Mouse (Mus musculus) stomach, embryonic 14.5 days (tissue): ENCODE measurements at regions not wholly inside any gene's neighbourhood (a gene's known extent, or its start where the extent isn't known, plus 50 kb on each side); places are given as distances from the start of the nearest gene placed in this dataset.

Experiments used
- ATAC-seq: fragments of 200-750 bp; cut with Nextera tagmentation; 2 replicates; pipeline ENCODE4 v1.8.0; 2017; ENCODE audit warnings: low read depth, moderate TSS enrichment; ENCODE audit not compliant: insufficient number of reproducible peaks, insufficient read depth, low FRiP score
- H3K27ac ChIP-seq: fragments of 300-500 bp; sonication (generic); 2 replicates; pipeline ENCODE4 v1.5.1; 2014; ENCODE audit warnings: mild to moderate bottlenecking, low read length, moderate library complexity, mixed read lengths
- H3K27me3 ChIP-seq: fragments of 300-500 bp; sonication (generic); 2 replicates; pipeline ENCODE4 v1.6.1; 2014; ENCODE audit warnings: low read length, control low read depth, mixed read lengths; ENCODE audit not compliant: control insufficient read depth, insufficient read depth
- H3K36me3 ChIP-seq: fragments of 300-500 bp; sonication (generic); 2 replicates; pipeline ENCODE4 v1.6.1; 2014; ENCODE audit warnings: mild to moderate bottlenecking, control low read depth, low read length, moderate library complexity, mixed read lengths; ENCODE audit not compliant: control insufficient read depth, insufficient read depth
- H3K4me1 ChIP-seq: fragments of 300-500 bp; sonication (generic); 2 replicates; pipeline ENCODE4 v1.6.1; 2014; ENCODE audit warnings: low read length, control low read depth, mixed read lengths; ENCODE audit not compliant: control insufficient read depth, insufficient read depth
- H3K4me2 ChIP-seq: fragments of 300-500 bp; sonication (generic); replicated peaks from 2 replicates; pipeline ENCODE4 v1.6.1; 2014; ENCODE audit warnings: low read depth, low read length, control low read depth
- H3K4me3 ChIP-seq: fragments of 300-500 bp; sonication (generic); 2 replicates; pipeline ENCODE4 v1.5.1; 2014; ENCODE audit warnings: low read depth, low read length, control low read depth
- H3K9ac ChIP-seq: fragments of 300-500 bp; sonication (generic); replicated peaks from 2 replicates; pipeline ENCODE4 v1.6.1; 2014; ENCODE audit warnings: low read depth, mild to moderate bottlenecking, control low read depth, low read length, moderate library complexity, mixed read lengths
- H3K9me3 ChIP-seq: fragments of 300-500 bp; sonication (generic); 2 replicates; pipeline ENCODE4 v1.6.1; 2016; ENCODE audit warnings: low read depth, low read length, control low read depth; ENCODE audit not compliant: control insufficient read depth
- WGBS: fragments of 180-500 bp; shearing (Covaris S2); extraction: QIAGEN DNeasy Blood & Tissue Kit; methylation state at CpG from one replicate; pipeline ENCODE4 v1.1.7; 2014; 5-methylcytosine and 5-hydroxymethylcytosine counted together

DNA sequence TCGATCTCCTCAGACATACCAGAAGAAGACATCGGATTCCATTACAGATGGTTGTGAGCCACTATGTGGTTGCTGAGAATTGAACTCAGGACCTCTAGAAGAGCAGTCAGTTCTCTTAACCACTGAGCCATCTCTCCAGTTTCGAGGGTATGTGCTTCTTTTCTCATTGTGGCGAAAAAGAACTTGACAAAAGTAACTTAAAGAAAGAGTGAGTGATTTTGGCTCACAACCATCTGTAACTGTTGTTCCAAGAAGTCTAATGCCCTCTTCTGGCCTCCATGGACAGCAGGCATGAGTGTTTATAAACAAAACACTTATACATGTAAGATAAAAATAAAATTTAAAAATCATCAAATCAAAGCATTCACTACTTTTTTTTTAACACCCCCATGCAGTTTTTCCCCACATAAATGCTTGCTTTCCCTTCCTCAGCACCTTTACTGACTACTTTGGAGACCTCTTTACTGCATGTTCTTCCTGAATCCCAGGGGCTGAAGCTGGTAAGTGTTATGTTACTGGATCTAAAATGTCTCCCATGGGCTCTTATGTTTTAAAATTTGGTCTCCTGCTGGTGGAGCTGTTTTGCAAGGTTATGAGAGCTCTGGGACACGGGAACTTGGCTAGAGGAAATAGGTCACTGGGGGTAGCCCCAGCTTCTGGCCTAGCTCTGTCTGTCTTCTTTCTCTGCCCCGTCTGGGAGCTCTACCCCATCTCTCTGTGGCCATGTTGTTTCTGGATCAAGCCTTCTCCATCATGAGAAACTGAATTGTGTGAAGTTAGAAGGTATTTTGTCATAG, 521.8 kb upstream of the Nrp1 start:
- 81% methylated on average over 6 of the region's 6 CpGs for WGBS
- no peaks in the 10 kb centered on the region for H3K4me1 ChIP-seq
- H3K36me3 ChIP-seq = no peaks in the 10 kb centered on the region
- no peak overlapping the region for H3K9ac ChIP-seq
- H3K4me3 ChIP-seq = no peak overlapping the region
- no peak overlapping the region for H3K27ac ChIP-seq
- no peak overlapping the region for H3K4me2 ChIP-seq
- no peaks in the 10 kb centered on the region for H3K27me3 ChIP-seq
- ATAC-seq = no peak
- no peaks in the 10 kb centered on the region for H3K9me3 ChIP-seq

DNA sequence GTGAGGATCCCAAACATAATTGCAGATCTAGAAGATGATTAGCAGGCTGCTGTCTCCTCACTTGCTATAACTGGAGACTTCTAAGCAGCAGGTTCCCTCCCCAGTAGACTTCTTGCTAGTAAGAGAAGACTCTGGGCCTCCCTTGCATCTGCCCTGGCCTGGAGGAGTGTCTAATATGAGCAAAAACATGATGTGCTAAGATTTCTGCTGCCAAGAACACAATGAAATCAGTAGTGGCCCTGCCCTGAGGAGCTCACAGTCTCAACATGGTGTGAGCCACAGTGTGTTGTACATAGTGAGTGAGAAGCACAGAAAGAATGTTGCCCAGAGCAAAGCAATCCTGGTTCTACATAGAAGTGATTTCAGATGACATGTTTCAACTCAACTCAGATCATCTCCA, 520.1 kb upstream of the Nrp1 start:
- no peak overlapping the region for H3K4me3 ChIP-seq
- H3K4me2 ChIP-seq = no peak overlapping the region
- H3K9ac ChIP-seq = no peak overlapping the region
- no peak overlapping the region for H3K27ac ChIP-seq
- no peaks in the 10 kb centered on the region for H3K27me3 ChIP-seq
- H3K9me3 ChIP-seq = no peaks in the 10 kb centered on the region
- no peak for ATAC-seq
- H3K4me1 ChIP-seq = no peaks in the 10 kb centered on the region
- no peaks in the 10 kb centered on the region for H3K36me3 ChIP-seq

DNA sequence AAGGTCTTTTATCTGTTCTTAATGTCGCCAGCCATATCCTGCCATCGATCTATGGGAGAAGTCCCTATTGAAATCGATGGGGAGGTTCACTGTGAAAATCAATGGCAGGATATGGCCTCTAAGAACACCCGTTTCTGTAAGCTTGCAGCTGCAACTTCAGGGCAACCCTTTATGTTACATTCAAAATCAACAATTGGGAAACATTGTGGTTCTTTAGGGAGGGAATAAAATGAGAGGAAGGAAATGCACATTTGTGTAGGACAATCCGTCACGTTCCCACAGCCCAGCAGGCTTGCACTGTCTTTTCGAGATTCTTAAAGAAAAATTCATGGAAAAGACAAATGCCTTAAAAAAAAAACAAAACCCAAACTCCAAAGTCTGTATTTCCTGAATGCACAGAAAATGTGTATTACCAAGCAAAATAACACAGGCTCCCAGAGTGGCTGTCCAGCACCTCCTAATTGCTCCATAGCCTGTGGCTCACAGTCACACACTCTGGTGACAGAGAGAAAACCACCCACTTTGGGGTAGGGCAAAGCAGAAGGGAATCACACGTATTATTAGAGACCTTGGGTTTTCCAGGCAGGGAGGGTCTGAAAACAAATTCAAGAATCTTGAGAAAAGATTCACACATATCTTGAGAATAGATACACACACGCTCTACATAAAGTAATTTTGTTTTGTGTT, 510.9 kb upstream of the Nrp1 start:
- no peaks in the 10 kb centered on the region for H3K27me3 ChIP-seq
- no peak overlapping the region for H3K4me3 ChIP-seq
- ATAC-seq = no peak
- H3K27ac ChIP-seq = no peak overlapping the region
- no peak overlapping the region for H3K4me2 ChIP-seq
- no peak overlapping the region for H3K9ac ChIP-seq
- no peaks in the 10 kb centered on the region for H3K4me1 ChIP-seq
- H3K36me3 ChIP-seq = no peaks in the 10 kb centered on the region
- no peaks in the 10 kb centered on the region for H3K9me3 ChIP-seq
- 70% methylated on average over 9 of the region's 9 CpGs for WGBS

DNA sequence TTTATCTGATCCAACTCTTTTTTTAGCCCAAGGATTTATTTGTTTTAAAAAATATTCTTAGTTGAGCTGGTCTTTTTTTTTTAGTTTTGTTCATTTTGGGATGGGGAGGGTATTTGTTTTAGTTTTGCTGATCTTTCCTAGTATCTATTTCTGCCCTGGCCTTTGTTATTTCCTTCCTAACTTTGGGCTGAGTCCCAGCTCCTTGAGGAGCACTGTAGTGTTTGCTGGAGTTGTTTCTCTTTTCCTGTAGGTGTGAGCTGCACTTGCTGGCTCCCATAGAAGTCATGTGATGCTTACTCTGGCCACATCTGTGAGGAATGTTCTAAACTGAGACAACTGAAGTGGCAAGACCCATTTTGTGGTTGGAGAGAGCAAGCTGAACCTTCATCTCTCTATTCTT, 508.5 kb upstream of the Nrp1 start:
- Histone ChIP-seq H3K27me3 (no peaks in the 10 kb centered on the region), H3K36me3 (no peaks in the 10 kb centered on the region), H3K27ac (no peak overlapping the region), H3K4me1 (no peaks in the 10 kb centered on the region), H3K9ac (no peak overlapping the region), H3K4me2 (no peak overlapping the region), H3K9me3 (no peaks in the 10 kb centered on the region), H3K4me3 (no peak overlapping the region)
- no peak for ATAC-seq

DNA sequence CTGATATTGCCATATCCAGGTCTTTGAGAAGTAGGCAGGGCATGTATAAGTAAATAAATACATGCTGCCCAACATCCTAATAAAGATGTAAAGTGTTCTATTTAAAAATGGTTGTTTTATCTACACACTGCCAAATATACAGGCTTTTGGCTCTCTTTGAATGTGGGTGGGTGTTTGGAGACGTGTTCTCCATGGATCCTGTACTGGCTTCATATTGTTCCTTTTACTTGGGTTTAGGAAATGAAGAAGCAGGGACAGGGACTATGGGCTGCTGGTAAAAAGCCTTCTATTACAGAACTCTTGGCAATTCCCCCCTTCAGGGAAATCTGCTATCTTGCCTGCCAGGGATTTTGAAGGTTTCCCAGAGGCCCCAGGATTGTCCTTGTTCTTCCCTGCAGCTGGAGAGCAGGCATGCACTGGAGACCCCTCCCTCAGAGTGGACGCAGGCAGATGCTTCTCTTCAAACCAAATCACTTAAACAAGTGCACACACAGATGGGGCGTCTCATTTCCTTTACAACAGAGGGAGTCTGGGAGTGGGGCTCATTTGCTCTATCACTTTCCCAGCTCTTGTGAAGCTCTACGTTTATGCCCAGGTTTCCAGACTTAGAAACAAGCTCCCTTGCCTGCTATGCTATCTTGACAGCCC, 502.6 kb upstream of the Nrp1 start:
- peak; percentile 85; the same call in 1 of the 2 replicates for ATAC-seq
- Histone ChIP-seq H3K4me3 (no peak overlapping the region), H3K9ac (no peak overlapping the region), H3K4me2 (no peak overlapping the region), H3K27me3 (no peaks in the 10 kb centered on the region), H3K36me3 (no peaks in the 10 kb centered on the region), H3K27ac (peak overlapping the region; percentile 22; the same call in 1 of the 2 replicates), H3K9me3 (no peaks in the 10 kb centered on the region), H3K4me1 (peaks cover 4% of the 10 kb centered on the region; the same call in 1 of the 2 replicates)
- 18% methylated on average over 4 of the region's 4 CpGs for WGBS

DNA sequence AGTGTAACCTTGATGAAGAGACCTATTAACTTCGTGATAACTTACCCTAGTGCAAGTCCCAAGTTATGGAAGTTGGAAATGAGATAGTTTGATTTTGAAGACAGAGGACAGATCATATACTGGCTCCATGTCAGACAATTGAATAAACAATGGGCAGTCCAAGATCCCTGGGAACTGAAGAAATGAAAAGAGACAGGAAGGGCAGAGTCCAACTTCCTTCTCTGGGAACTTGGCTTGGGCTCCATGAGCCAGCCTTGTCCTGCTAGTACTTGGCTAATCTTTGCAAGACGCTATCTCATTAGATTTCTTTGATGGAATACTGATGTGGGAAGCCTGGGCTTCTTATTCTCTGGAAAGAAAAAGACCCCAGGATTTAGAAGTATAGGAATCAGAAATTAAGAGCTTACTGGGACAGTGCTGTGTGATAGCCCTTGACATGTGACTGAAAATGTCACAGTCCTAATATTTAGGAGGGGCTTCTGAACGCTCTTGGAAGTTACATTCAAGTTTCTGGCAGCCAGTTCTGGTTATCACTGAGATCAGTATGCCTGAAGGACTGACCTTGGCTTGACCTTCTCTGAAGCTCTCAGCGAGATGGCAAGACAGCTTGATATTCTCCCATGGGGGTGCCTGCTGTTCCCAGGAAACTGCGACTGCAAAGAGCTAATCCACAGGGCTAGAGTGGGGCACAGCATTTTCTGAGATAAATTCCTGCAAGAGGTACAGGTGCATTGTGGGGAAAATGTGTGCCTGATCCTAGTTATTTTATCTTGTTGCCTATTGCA, 501.9 kb upstream of the Nrp1 start:
- Histone ChIP-seq H3K4me2 (no peak overlapping the region), H3K4me3 (no peak overlapping the region), H3K36me3 (no peaks in the 10 kb centered on the region), H3K27ac (peak overlapping the region; percentile 22; the same call in 1 of the 2 replicates), H3K27me3 (no peaks in the 10 kb centered on the region), H3K9ac (no peak overlapping the region), H3K9me3 (no peaks in the 10 kb centered on the region), H3K4me1 (peaks cover 4% of the 10 kb centered on the region; the same call in 1 of the 2 replicates)
- no peak for ATAC-seq
- 31% methylated on average over 5 of the region's 5 CpGs for WGBS

DNA sequence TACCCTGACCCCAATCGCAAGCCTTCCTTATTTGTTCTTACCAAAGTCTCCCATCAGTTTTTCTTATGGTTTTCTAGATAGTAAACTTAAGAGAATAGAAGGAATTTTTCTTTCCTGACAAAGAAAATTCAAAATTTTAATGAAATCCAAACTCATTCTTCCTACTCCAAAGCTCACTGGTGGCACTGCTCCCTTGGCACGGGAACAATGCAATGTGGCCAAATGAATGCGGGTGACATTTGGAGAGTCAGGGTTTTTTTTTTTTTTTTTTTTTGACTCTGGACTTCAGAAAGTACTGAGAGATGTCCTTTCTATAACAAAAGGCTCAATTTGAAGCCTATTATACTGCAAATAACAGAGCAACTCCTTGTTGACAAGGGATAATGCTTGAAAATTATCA, 499.4 kb upstream of the Nrp1 start:
- Histone ChIP-seq H3K4me3 (no peak overlapping the region), H3K27ac (no peak overlapping the region), H3K9ac (no peak overlapping the region), H3K27me3 (no peaks in the 10 kb centered on the region), H3K4me1 (peaks cover 4% of the 10 kb centered on the region; the same call in 1 of the 2 replicates), H3K9me3 (no peaks in the 10 kb centered on the region), H3K36me3 (no peaks in the 10 kb centered on the region), H3K4me2 (no peak overlapping the region)
- no peak for ATAC-seq
- 81% methylated on average over 3 of the region's 3 CpGs for WGBS

DNA sequence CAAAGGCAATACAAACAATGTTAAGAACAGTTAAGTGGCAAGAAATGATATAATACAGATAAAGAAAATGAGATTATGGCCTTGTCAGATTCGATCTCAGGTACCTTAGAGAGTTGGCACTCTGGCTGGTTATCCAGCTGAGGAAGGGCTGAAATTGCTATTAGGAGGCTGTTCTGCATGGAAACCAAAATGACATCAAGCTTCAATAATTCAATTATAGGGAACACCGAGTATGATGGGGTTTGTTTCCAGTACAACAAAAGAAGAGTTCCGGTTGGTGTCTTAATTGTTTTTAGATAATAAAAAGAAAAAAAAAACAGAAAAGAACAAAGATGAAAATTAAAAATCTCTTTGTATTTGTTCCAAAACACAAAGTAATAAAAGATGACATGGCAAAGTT, 498.0 kb upstream of the Nrp1 start:
- Histone ChIP-seq H3K27ac (no peak overlapping the region), H3K36me3 (no peaks in the 10 kb centered on the region), H3K4me1 (peaks cover 4% of the 10 kb centered on the region; the same call in 1 of the 2 replicates), H3K9ac (no peak overlapping the region), H3K27me3 (no peaks in the 10 kb centered on the region), H3K9me3 (no peaks in the 10 kb centered on the region), H3K4me3 (no peak overlapping the region), H3K4me2 (no peak overlapping the region)
- no peak for ATAC-seq
- 89% methylated on average over 3 of the region's 3 CpGs for WGBS
